Mouse (Mus musculus): ENCODE results near the gene H3f3a.

H3f3a gene

DNA sequence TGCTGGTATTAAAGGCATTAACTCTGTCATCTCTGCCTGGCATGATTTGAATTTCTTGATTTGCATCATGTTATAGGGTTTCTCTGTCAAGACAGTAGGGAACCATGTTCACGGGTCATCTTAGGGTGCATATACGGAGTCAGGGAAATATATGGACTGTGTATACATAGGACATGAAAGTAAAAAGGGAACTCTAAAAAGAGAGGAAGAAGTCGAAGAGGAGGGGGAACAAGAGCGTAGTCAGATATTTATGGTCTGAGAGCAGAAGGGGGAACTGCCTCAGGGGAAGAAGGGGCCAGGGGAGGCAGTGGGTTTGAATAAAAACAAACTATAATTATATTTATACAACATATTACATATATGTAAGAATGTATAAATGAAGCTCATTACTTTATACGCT, 8.5 kb upstream of the H3f3a start:
- no peak for DNase-seq (ENCODE audit: low spot score)

GRCm38 (mm10) chr1:180821101-180821500, 7.4 kb upstream of the H3f3a start:
- peak; percentile 68 for DNase-seq (ENCODE audit: low spot score)

DNA sequence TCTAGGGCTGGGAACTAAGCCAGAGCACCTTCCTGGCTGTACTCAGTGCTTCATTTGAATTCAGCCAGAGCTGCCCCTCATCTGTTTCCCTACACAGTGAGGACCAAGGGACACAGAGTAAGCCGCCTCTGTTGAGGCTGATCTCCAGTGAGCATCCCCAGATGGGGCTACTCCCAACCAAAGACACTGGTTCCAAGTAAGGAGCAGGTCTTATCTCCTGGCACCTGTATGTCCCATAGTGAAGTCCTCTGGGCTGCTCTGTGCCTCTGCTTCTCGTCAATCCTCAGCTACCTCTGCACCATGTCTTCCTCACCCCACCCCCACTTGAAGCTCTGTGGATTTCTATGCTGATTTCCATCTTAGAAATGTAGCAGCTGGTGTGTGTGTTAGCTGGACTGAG, 4.3 kb upstream of the H3f3a start:
- peak; percentile 81 for DNase-seq (ENCODE audit: low spot score)

- no peak for DNase-seq (ENCODE audit: low spot score)
Measured at GRCm38 (mm10) chr1:180815371-180816024, 1.8 kb upstream of the H3f3a start.

DNA sequence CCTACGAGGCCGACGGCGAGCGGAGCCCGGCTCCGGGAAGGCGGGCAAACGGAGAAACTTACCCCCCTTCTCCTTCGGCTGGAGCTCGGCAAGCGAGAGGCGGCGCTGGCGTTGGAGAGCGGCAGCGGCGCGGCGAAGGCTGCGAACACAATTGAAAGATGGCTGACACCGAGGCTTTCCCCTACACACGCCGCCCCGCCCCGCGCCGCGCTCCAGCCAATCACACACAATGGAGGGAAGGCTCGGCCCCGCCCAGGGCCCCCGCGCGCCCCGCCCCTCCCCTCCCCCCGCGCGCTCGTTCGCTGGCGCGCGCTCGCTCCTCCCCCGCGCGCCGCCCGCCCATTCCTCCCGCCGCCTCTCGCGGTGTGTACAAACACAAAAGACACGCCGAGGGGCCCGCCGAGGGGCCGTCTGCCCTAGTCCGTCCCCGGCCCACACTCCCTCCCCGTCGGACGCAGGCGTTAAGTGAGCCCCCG, 296 bp downstream of the H3f3a start:
- DNase-seq (ENCODE audit: low spot score), result peak; percentile 91

- no peak for DNase-seq (ENCODE audit: low spot score)
Measured at GRCm38 (mm10) chr1:180812463-180813408, 1.0 kb downstream of the H3f3a start.

GRCm38 (mm10) chr1:180811596-180812462, 1.9 kb downstream of the H3f3a start:
- peak; percentile 55 for DNase-seq (ENCODE audit: low spot score)

- DNase-seq (ENCODE audit: low spot score), result no peak
Measured at GRCm38 (mm10) chr1:180810976-180811375, 2.8 kb downstream of the H3f3a start.

- DNase-seq (ENCODE audit: low spot score), result no peak
Measured at GRCm38 (mm10) chr1:180808831-180809230, 4.9 kb downstream of the H3f3a start.

DNA sequence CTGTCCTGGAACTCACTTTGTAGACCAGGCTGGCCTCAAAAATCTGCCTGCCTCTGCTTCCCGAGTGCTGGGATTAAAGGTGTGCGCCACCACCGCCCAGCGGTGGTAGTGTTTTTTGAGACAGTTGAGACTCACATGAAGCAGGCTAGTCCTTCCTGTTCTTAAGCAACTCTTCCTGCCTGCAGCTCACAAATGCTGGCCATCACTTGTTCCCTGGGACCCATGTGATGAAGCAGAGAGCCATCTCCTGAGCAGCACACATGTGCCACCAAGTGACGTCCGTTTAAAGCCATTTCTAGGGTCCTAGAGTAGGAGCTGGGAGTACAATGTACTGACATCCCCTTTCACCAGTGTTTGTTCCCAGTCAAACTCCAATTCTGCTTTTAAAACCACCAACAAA, 9.9 kb downstream of the H3f3a start:
- DNase-seq (ENCODE audit: low spot score), result no peak

GRCm38 (mm10) chr1:180801466-180801994, 12.2 kb downstream of the H3f3a start:
- DNase-seq (ENCODE audit: low spot score), result no peak

GRCm38 (mm10) chr1:180800814-180801213, 12.9 kb downstream of the H3f3a start:
- no peak for DNase-seq (ENCODE audit: low spot score)

GRCm38 (mm10) chr1:180800022-180800421, 13.7 kb downstream of the H3f3a start:
- DNase-seq (ENCODE audit: low spot score), result no peak

- no peak for DNase-seq (ENCODE audit: low spot score)
Measured at GRCm38 (mm10) chr1:180799253-180799652, 14.5 kb downstream of the H3f3a start.

- DNase-seq (ENCODE audit: low spot score), result no peak
Measured at GRCm38 (mm10) chr1:180798660-180799059, 15.1 kb downstream of the H3f3a start.

- DNase-seq (ENCODE audit: low spot score), result no peak
Measured at GRCm38 (mm10) chr1:180794170-180794569, 19.6 kb downstream of the H3f3a start.

GRCm38 (mm10) chr1:180793445-180794117, 20.2 kb downstream of the H3f3a start:
- no peak for DNase-seq (ENCODE audit: low spot score)

- no peak for DNase-seq (ENCODE audit: low spot score)
Measured at GRCm38 (mm10) chr1:180792814-180793213, 20.9 kb downstream of the H3f3a start.

DNA sequence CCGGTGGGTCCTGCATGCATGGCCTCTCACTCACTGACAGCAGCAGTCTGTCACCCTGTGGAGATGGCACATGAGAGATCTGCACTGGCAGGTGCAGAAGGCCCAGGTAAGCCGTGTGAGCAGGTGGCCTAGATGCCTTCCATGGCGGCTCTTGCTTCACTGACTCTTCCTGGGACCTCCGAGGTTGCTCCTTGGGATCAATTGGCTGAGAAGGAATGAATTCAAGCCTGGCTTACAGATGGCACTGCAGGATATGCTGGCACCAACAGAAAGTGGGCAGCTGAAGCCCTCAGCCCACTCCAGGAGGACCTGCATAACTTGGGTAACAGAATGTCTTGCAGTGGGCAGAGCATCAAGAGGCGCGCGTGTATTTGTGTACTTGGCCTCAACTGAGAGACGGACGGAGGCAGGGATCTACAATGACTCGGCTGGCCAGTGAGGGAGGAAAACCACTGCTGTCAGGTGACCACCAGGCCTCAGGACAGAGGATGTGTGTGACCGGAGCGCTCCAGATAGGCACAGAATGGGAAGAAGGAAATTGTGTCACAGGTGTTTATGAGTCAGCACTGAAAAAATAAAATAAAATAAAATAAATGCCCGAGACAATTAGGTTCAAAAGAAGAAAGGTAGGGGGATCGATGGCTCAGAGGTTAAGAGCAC, 21.8 kb downstream of the H3f3a start:
- DNase-seq (ENCODE audit: low spot score), result no peak

DNA sequence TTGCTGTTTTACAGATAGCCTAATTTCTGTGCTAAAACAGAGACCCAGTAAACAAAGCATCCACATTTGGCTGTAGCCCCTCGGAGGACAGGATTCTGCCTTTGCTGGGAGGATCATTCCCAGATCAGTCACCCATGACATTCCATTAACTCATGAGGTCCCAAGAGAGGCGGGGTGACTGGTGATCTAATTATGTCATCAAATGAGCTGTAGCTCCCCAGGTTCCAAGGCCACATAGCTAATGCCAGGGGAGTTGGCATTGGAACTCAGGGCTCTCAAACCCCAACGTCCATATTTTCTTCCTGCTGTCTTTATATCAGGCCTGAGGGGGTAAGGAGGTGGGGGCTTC, 30.2 kb downstream of the H3f3a start:
- no peak for DNase-seq (ENCODE audit: low spot score)

All from c-Kit-positive CD71-positive TER-119-positive erythroid progenitor cells, embryonic 14.5 days (primary cell).